Mouse (Mus musculus): ENCODE data around the gene Anks6. TPM values are rescaled to one million over a fixed set of nuclear protein-coding genes. Genes with fewer than 3 reads are reported as not detected.

Gene Anks6
- polyA plus RNA-seq, 2 experiments from 2014 or later = not detected

DNA sequence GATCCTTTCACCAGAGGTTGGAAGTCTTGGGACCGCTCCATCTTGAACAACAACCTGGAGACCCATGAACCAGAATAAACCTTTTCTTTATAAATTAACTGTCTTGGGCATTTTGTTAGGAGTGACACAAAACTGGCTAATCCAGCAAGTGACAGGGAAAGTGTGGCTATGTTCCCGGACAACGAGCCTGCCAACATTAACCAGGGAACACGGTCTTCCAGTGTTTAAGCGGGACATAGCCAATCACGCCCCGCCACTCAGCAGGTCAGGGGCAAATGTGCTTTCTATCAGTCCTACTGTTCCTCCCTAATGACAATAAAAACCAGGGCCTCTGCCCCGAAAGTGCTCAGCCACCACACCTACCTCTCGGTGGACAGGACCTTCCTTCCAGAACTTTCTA lies 13.4 kb downstream of the Anks6 start:
- ATAC-seq = no peak

DNA sequence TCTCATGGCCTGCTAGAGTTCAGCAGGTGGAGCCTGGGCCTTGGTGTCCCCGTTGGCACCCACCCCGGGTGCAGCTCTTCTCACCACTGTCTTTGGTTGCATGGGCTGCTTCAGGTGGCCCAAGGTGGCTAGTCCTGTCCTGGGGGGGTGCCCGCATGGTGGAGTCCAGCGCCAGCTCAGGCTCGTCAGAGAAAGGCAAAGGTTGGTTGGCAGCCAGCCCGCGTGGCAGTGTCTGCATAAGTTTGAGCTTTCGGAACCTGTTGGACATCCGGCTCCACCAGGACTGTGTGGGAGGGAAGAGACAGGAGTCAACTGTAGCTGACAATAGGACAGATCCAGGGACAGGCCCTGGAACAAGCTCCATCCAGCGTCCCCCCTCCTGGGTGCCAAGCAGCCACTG lies 17.6 kb downstream of the Anks6 start:
- no peak for ATAC-seq

- ATAC-seq = no peak
Observed at GRCm38 (mm10) chr4:47037321-47037657, 19.9 kb downstream of the Anks6 start.

GRCm38 (mm10) chr4:47036486-47037320 lies 20.5 kb downstream of the Anks6 start:
- no peak for ATAC-seq

GRCm38 (mm10) chr4:47035536-47035935 lies 21.7 kb downstream of the Anks6 start:
- ATAC-seq = no peak

GRCm38 (mm10) chr4:47032171-47032570 lies 25.1 kb downstream of the Anks6 start:
- ATAC-seq = no peak

DNA sequence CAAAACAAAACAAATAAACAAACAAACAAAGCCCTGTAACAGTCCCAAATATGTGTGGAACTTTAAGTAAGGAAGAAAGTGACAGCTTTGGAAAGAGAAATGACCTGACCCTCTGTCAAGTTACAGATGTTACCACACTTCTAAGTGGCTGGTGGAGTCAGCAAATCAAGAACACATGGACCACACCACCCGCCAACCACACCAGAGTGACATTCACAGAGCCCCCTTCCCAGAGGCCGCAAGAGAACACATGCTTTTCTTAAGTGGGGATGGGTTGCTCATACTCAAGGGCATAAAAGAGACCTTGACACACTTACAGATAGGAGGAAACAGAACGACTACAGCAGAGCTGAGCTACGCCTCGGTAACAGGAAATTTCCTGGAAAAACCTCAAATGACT lies 28.4 kb downstream of the Anks6 start:
- ATAC-seq = no peak

GRCm38 (mm10) chr4:47023949-47024348 lies 33.3 kb downstream of the Anks6 start:
- no peak for ATAC-seq

DNA sequence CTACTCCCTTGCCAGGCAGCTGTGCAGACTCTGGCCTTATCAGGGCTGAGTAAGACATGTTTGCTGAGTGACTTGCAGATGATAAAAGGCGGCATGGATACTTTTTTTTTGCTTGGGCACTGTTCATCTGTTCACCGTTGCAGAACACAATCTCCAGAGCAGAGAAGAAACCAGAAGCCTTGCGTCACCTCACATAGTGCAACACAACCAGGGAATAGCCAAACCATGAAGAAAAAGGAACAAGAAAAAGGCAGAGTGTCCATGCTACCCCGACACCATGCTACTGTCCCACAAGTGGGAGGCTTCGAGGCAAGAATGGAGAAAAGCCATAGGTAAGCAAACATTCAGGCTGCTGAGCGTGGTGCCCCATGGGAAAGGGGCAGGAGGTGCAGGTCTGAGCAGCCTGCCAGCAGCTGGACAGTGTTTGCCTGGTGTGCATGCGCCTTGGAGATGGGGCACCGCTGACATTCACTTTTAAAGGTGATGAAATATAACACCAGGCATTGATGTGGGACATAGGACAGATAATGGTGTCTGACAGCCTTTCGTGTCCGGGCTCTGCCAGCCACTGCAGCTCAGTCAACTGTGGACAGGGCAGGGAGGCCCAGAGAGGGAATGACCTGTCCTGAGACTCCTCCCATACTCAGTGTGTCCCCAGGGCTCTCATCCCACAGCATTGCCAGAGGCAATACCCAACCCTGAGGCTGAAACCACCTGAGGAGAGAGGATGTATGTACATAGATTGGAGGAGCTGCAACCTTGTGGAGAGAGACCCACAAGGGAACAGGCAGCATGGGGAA lies 34.2 kb downstream of the Anks6 start:
- no peak for ATAC-seq

GRCm38 (mm10) chr4:47020563-47020962 lies 36.7 kb downstream of the Anks6 start:
- ATAC-seq = peak; percentile 39

- ATAC-seq = no peak
Observed at GRCm38 (mm10) chr4:47015156-47015555, 42.1 kb downstream of the Anks6 start.

DNA sequence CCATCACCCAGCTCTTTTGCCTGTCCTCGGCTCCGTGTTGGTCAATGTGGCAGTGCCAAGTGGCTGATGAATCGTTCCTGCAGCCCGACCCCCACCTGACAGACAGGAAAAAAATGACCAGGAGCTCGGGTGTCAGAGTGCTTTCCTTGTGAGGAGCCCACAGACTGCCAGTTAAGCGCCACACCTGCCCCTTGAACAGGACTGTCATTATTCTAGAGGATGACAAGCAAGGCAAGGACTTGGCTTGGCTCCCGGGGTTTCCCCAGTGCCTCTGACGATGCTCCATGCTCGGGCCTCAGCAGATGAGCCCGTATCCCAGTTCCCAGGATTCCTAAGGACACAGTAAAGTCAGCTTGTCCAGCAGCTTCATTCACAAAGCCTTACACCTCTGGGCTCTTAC lies 44.8 kb downstream of the Anks6 start:
- ATAC-seq = no peak

- peak; percentile 99 for ATAC-seq
Observed at GRCm38 (mm10) chr4:47010400-47011231, 46.6 kb downstream of the Anks6 start.

- peak; percentile 92 for ATAC-seq
Observed at GRCm38 (mm10) chr4:47000626-47001395, 56.4 kb downstream of the Anks6 start.

DNA sequence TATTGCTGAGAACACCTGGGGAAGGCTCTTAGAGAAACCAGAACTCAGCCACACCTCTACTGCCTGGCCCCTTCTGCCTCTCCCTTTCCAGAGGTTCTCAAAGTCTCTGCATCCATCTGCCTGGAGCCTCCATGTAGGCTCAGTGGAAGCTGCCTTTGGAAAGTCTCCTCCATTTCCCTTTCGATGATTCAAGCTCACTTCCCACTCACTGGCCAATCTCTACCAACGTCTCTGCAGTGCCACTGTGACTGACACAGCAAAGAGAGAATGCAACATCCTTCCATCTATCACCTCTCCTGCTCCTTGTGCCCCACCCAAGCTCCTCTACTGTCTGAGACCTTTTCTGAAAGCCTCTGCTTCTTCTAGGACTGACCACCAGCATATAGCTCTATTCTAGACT lies 59.3 kb downstream of the Anks6 start:
- ATAC-seq = no peak

DNA sequence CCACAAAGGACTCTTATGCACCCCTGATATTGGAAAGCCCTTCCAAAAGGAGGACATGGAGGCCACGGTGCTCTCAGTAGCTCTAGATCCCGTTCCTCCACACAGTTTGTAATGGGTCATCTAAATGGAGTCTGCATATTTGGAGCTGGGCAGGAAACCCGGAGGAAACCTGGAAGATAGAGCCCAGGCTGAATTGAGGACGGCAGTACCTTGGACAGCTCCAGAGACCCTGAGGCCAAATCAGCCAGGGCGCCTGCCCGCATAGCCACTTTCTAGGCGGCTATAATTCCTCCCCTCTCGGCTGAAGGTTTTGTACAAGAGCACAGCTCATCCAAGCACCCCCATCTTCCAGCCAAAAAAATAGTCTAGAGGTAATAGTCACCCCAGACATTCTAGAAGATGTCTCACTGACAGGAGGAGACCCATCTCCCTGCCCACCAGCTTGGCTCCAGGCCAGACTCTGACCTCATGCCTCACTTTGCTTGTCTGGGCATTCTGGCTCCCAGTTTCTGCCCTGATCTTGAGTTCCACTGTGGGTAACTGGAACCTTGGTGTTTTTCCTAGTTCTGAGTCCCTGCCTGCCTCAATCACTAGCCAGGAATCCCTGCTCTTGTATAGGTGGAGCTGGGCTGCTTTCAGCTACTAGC lies 64.3 kb downstream of the Anks6 start:
- ATAC-seq = no peak

DNA sequence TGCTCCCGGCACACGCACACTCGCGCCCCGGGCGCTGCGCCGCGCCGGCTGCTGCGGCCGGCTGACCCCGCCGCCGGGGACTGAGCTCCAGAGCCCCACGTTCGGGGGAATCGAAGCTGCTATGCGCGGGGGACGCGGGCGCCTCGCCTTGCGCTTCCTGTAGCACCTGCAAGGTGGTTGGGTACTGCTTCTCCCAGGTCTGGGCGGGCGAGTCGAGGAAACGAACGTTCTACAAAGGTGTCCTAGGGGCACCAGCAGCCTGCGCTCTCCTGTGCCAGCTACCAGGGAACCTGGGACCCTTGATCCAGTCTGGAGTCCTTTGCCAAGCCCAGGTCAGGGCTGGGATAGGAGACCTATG lies 65.3 kb downstream of the Anks6 start:
- ATAC-seq = no peak

DNA sequence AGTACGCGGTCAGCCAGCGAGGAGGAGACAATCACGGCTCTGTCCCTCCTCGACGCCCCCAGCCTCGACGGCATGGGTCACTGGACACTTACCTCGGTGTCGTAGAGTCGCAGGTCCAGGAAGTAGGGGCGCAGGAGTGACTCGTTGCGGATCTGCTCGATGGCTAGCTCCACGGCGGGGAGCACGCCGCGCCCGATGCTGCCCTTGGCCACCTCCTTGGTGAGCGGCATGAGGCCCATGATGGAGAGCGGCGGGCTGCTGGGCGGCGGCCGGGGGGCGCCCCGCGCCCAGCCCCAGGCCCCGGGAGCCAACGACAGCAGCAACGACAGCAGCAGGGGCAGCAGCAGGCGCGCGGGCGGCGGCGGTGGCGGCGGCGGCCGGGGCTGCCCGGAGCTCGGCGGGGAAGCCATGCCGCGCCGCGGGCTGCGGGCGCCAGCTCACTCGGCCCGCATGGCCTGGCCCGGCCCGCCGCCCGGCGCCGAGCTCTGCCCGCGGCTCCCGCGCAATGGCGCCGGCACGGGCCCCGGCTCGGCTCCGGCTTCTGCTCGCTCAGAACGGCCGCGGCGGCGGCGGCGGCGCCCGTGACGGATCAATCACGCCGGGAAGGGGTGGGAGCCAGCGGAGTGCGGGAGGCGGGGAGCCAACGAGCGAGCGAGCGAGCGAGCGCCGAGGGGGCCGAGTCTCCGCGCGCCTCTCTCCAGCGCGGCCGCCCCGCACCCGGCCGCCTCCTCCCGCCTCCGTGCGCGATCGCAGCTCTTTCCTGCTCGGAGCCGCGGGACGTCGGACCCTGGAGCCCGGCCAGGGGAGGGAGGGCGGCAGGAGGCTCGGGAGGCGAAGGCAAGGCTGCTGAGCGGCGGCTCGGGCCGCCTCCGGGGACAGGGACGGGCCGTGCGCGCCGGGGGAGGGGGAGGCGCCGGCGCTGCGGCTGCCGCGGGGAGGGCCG lies 65.9 kb downstream of the Anks6 start, which contains the start of gene Gabbr2:
Gabbr2 (minus strand) TSS at position 858 of the 943 bp plus-strand sequence.
- no peak for ATAC-seq

- ATAC-seq = no peak
Observed at GRCm38 (mm10) chr4:46990281-46991015, 66.8 kb downstream of the Anks6 start.

DNA sequence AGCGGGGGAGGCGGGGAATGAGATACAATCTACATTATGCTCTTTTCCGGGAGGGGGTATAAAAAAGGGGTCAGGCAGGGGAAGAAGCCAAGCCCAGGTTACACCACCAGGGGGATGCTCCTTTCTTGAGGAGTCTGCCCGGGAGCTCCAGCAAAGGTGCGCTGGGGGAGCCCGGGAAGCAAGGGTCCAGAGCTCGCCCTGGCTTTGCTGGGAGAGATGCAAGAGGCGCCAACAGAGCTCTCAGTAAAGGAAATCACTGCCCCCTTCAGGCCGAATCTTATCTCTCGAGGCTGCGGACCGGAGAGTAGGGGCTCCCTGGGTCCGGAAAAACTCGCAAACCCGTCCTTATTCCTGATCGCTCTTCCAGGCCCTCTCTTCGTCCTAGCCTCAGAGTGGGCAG lies 67.4 kb downstream of the Anks6 start:
- ATAC-seq = no peak
